Mouse (Mus musculus) cerebellum, adult 9-11 months (tissue): ENCODE results near the gene Scgb3a1.

Source experiments
- DNase-seq: peaks from one replicate; pipeline ENCODE4 v3.0.0; 2022

The Scgb3a1 gene

DNA sequence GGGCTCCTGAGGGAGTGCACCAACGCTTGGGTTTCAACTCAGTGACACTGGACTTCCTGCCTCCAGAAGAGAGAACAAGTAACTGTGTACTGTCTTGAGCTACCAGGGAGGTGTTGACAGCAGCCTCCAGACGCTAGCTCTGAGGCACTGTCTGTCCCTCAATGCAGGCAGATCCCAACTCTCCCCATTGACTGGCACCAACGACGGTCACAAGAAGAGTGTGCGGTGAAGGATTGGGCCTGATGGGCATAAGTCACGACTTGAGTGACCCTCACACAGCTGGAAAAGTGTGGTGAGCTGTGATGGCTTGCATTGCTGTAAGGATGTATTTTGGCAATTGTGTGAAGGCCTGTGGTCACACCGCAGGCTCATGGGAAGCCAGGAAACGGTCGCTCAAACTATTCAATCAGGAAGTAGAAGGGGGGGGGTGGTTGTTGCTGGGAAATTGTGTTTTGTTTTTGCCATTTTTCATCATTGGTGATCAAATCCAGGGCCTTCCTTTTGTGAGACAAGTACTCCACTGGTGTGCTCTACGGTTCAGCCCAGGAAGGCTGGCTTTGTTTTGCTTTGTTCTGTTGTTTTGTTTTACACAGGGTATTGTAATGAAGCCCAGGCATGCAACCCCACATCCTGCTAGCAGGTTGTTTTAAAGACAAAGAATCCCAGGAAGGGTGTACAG, 4.5 kb upstream of the Scgb3a1 start:
- DNase-seq = no peak

DNA sequence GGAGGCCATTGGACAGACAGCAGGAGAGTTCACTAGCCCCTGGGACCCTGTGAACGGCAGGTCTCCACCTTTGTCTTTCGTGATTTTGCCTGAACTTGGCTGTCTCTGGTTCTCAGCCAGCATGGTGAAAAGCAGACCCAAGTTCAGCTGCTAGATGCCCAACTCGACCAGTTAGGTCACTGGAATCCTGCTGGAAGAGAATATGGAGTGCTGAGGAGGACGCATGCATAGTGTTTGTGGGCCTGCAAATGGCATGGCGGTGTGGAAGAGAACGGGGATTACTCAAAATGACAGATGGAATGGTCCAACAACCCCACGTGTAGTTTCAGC, 4.0 kb upstream of the Scgb3a1 start:
- DNase-seq = no peak

DNA sequence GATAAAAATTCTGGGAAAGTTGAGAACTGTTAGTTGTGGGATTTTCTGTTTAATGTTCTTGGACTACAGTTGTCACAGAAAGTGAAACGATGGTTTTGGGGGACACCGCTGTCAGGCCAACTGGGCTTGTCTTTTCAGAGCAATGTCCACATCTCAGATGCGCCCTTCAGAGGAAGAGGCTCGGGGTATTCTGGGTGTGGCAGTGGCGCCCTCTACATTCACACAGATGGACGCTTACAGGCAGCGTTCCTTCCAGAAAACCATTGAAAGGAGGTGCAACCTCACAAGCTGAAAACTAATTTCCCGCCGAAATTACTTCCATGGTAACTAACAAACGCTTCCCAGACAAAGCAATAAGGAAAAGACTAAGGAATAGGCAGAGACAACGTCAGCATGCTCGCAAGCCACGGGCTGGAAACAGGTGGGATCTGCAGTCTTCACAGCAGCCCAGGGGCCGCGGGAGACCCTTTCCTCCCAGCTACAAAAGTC, 1.1 kb upstream of the Scgb3a1 start:
- no peak for DNase-seq

DNA sequence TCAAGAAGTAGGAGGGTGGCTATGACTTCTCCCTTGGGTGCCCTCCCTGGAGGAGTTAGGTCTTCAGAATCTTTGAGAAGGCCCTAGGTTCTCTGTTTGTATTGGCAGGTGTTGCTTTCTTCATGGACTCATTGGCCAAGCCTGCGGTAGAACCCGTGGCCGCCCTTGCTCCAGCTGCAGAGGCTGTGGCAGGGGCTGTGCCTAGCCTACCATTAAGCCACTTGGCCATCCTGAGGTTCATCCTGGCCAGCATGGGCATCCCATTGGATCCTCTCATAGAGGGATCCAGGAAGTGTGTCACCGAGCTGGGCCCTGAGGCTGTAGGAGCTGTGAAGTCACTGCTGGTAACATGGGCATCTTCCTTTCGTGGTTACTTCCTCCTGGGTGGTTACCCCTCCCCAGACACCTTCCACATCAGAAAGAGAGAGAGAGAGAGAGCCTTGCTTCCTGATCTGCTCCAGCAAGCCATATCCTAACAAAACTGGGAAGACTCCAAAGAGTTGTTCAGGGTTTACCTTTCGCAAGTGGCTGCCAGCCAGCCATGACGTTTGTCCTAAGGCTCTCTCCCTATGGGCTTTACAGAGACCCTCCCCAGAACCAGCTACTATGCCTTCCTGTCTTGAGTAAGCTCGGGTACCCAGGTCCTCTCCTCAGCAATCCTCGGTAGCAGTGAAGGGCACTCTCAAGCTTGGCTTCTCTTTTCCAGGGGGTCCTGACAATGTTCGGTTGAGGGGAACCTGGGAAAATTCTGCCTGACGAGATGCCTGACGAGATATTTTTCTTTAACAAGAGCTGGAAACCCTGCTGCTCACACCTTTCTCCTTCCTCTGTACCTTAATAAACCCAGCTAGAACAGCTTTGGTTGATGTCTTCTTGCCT, 1.1 kb downstream of the Scgb3a1 start:
- DNase-seq = no peak

DNA sequence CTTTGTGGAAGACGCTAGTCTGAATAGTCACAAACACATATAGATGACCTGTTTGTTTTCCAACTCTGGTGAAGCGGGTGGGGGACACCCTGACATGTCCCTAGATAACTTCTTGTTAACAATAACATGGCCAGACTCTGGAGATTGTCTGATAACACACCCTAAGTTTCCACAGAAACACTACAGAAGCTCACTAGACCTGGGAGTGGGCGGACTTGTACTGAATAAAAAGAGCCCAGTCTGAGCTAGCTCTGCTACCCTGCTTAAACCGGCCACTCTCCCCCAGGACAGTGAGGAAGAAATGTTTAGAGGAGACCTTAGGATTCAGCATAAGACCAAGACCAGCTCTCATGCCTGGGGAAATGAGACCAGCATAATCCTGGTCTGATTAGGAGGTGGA, 2.1 kb downstream of the Scgb3a1 start:
- DNase-seq = no peak

DNA sequence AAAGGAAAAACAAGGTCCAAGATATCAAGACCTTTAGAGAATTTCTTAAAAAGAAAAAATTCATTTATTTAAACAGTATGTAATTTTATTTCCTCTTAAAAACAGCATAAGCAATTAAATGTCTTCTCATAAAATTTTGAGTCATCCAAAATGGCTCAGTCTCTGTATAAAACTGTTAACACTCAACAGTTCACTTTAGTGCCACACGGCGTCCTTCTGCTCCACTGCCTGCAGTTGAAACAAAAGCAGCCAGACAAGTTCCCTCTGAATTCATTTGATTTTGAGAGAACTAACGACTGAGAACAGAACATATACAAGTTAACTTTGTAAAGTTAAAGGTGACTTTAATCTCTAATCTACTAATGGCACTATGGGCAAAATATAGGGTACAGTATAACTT, 10.0 kb downstream of the Scgb3a1 start:
- DNase-seq = no peak

DNA sequence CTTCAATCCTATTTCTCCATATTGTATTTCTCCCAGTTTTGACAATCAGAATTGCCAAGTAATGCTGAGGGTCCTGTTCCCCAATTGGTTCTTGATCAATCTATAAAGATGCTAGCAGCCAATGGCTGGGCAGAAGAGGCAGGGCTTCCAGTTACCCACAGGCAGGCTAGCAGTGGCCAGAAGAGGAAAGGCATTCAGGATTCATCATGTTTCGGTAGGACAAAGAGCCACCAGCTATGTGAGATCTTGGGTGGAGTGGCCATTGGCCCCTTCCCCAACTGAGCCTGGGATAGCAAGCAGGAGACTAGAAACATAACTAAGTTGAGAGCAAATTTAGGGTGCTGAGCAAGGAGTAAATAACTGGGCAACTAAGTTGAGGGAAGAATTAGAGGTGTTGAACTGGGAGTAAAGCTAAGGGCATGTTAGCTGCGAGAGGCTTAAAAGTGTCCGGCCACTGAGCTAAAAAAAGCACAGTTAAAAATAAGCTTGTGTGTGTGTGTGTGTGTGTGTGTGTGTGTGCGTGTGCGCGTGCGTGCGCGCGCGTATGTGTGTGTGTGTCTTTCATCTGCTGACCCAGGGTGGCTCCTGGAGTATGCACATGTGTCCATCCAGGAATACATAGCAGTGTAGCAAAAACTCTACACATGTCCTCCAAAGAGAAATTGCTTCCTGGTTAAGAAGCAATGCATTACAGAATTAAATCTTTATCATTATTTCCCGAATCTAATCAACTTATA, 21.0 kb downstream of the Scgb3a1 start:
- DNase-seq = no peak

DNA sequence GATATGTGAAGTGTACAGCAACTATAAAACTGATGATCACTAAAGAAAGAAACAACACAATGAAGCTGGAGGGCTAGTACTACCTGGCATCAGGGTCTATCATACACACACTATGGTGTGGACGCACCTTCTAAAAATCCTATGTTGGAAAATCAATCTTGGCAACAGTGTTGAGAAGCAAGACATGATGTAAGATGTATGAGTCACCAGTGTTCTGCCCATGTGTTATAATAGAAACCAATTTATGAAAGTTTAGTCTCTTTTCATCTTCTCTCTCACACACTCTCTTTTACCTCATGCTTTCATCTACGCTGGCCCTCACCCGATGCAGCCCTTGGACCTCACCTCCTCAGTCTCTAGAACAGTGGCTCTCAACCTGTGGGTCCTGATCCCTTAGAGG, 31.6 kb downstream of the Scgb3a1 start:
- DNase-seq = no peak

DNA sequence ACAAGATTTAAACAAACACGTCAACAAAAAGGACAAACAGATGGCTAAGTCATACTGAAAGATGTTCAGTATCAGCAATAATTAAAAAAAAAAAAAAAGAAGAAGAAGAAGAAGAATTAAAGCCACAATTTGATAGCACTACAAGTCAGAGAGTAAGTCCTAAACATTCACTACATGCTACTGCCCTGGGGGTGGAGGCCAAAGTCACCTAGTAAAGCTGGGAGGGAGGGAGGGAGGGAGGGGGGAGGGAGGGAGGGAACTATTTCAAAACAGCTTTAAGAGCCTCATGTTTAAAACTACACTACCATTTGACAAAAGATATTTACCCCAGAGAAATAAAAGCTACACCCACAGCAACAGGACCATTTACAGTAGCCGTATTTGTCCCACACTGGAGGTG, 32.3 kb downstream of the Scgb3a1 start:
- no peak for DNase-seq

DNA sequence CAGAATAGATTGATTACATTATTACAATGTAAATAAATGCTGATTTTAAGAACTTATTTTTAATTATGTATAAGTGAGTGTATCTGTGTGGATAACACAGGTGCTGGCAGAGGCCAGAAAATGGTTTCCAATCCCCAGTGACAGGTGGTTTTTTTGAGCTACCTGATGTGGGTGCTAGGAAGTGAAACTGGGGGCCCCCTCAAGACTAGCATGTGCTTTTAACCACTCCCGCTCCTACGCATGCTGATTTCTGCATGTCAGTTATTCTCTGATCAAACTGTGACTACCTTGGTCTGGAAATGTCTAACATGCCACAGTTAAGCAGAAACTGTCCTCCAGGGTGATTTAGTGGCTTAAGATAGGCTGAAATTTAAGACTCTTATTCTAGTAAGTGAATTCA, 33.1 kb downstream of the Scgb3a1 start:
- no peak for DNase-seq

DNA sequence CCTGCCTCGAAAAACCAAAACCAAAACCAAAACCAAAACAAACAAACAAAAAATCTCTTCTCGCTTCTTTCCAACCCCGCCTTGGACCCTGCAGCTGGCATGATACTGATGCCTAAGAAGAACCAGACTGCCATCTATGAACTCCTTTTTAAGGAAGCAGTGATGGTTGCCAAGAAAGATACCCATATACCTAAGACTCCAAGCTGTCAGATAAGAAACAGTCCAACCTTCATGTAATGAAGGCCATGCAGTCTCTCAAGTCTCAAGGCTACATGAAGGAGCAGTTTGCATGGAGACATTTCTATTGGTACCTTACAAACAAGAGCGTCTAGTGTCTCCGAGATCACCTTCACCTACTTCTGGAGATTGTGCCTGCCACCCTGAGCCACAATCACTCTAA, 34.4 kb downstream of the Scgb3a1 start:
- no peak for DNase-seq

DNA sequence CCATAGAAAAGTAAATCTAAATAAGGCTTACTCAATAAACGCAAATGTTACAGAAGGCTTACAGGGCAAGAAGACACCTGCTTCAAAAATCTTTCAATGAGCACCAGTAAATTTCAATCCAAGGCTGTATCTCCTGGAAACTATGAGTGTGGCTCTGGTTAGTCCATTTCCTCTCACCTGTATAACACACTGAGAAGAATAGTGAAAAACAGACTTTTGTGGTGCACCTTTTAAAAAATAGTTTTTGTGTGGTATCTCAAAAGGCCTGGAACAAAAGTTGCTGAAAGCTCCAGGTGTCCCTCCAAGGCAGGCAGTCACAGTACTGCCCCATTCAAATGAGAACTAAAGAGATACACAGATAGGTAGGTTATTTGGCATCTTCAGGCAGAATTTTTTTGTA, 35.7 kb downstream of the Scgb3a1 start:
- no peak for DNase-seq

DNA sequence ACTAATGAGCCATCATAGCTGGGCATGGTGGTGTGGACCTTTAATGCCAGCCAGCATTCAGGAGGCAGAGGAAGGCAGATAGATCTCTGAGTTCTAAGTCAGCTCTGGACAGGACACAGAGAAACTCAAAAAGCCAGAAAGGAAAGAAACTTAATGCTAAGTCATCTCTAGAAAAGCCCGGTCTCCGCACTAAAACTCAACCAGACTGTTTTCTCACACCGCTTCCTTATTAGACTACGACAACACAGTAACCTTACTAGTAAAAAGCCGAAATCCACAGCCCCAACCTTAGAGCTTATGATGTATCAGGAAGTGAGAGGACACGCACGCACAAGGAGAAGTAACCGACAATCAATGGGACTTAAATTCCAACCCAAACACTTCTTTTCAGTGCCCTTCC, 38.6 kb downstream of the Scgb3a1 start:
- no peak for DNase-seq

DNA sequence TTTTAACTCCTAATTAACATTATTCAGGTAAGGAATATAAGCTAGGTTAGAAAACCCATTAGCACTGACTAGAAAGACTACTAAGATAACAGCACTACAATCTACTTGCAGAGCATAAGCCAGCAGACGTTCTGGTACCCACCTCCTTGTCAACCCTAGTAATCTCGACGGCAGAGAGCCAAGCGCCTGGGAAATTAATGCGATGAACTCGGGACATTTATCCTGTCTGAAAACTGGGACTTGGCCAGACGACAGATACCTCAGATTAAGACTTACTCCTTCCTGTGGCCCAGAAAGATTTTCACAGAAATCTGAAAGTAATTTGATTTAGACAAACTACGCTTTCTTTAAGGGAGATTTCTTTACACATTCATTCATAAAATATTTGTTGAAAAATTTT, 41.4 kb downstream of the Scgb3a1 start:
- DNase-seq = no peak

DNA sequence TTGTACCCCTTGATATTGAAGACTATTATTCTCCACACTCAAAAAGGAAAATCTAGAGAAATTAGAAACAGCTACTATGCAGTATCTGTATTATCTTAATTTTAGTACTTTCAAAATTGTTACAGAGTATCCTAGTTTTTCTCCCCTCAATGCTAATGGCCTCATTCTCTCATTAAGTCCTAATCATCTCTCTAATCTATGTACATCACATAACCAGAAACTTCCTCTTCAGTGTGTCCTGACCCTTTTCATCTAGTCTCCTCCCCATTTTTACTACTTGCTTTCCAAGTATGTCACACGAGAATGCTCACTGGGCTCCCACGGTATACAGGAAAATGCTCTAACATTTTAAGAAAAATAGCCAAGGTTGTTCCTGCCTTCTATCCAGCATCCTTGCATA, 44.4 kb downstream of the Scgb3a1 start:
- DNase-seq = no peak

DNA sequence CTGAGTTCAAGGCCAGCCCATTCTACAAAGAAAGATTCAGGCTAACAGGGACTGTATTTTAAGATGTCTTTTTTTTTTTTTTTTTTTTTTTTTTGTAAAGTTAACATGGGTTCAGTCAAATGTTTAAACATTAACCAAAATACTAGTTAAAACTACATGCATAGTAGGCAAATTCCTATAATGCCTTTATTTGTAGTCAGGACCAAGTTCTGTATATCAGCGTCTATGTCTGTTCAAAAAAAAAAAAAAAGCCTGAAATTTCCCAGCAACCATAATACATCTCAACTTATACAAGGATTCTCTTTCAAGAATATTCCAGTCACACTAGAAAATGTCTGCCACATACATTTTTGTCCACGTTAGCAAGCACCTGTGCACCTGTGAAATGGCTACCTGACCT, 47.3 kb downstream of the Scgb3a1 start:
- DNase-seq = no peak

DNA sequence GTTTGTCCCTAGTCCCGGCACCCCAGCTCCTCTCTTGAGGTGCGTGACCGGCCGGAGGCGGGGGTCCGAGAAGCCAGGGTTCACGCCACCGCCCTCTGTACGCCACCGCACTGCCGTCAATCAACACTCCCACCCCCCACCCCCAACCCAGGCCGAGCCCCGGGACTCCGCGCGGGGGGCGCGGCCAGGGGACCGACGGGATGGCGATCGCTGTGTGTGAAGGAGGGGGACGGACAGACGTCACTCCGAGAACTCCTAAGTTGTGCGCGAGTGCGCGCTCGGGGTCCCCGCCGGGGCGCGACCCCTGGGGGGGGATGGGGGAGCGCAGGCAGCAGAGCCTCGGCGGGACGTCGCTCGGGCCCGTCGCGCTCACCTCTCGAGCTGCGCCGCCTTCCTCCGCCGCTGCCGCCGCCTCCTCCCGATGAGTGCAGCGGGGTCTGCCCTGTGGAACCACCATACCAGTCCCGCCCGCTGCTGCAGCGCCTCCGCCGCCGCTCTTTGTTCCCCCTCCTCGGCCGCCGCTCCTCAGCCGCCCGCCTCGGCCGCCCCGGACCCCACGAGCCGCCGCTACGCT, 48.7 kb downstream of the Scgb3a1 start:
- DNase-seq = peak; percentile 69

DNA sequence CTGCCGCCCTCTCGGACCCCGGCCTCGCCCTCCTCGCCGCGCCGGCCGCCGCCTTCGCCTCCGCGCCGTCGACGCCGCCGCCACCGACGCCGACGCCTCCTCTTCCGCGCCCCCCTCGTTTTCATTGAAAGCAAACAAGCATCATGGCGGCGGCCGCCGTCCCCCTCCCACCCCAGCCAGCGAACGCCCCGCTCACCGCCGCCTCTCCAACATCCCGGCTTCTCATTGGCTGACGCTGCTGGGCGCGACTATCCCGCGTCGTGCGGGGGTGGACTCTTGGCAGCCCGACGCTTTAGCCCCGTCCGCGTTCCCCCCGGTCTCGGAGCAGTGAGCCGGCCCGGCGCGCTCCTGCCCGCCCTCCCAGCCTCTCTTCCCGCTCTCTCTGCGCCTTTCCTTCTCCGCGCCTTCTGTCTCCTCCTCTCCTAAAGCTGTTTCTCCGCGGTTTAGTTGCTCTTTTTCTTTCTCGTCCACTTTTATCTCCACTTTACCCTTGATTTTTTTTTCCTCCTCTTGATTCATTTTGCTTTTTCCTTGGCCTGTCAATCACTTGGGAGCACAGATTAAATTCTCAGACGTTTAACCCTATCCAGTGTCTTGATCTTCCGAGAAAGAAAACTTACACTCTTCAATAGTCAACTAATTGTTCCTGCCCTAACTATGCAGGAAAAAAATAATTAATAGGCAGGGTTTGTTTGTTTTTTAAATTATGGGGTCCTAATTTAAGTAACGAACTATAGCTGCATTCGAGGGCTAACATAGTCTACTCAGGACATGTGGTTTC, 49.3 kb downstream of the Scgb3a1 start, which contains the start of gene Cnot6:
Gene Cnot6, minus strand, starts transcription at position 169 of the 781 bp plus-strand sequence.
- DNase-seq = peak; percentile 98

DNA sequence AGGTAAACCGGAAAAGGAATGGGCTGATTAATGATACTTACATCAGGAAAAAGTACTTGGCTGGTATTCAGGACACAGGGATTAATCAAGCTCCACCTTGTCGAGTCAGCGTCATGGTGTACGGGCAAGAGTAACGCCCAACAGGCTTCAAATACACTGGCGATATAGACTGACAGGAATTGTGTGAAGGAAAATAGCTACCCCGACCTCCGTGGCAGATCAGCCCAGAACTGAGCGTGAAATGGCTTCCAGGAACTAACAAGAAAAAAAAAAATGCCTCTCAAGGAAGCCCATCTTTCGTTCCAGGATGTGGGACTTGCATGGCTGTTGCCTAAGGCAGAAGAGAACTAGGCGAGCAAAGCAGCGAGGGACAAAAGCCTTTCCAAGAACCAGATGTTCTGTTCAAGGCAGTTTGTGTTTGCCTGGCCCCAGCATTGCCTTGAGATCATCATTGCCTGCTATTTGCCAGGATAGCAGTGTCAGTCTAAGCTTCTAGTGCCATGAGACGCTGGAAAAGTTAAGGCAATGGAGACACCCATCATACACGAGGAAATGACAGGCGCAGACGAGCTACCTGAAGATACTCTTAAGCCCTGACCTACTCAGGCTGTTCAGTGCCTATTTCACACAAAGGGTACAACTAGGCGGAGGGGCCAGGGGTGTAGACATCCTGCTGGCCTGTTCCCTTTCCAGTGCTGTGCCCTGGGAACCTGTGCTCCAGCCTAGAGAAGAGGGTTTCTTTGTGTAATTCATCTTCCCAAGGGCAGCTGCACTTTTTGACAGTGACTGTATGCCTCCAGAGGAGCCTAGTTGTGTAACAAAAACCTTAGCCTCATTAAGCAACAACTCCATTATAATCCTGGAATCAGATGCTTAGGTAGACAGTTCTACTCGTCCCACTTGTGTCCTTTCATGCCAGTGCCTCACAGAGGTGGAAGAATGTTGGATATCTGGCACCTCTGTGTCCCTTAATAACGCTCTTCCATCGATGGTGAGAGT, 50.2 kb downstream of the Scgb3a1 start:
- DNase-seq = peak; percentile 51
